Mouse (Mus musculus): Measurements from ENCODE around the gene Ubac2. TPM values are rescaled to one million over a fixed set of nuclear protein-coding genes. Genes with fewer than 3 reads are reported as not detected.
A peak's percentile ranks its signal among the peaks of the same experiment; 100 is the strongest.

The Ubac2 gene
- polyA plus RNA-seq, 1 experiment from 2014 or later = 66.7 TPM

GRCm38 (mm10) chr14:121946131-121946530, 67.7 kb downstream of the Ubac2 start:
- no peaks in the 10 kb centered on the region for H3K9me3 ChIP-seq (replicated peaks)
- H3K4me3 ChIP-seq (replicated peaks) = no peak overlapping the region
- no peak overlapping the region for H3K4me2 ChIP-seq
- no peaks in the 10 kb centered on the region for H3K27me3 ChIP-seq
- peaks cover 8% of the 10 kb centered on the region; the same call in 1 of the 2 replicates for H3K4me1 ChIP-seq
- H3K27ac ChIP-seq = no peak overlapping the region
- WGBS = 77% methylated on average over 5 of the region's 5 CpGs
- H3K36me3 ChIP-seq = no peaks in the 10 kb centered on the region
- H3K9ac ChIP-seq = no peak overlapping the region
- no peak for ATAC-seq (replicated peaks; ENCODE audit: low FRiP score)

- WGBS = 50% methylated on average over 8 of the region's 8 CpGs
These were observed 68.3 kb downstream of the Ubac2 start for GRCm38 (mm10) chr14:121946728-121947127.

DNA sequence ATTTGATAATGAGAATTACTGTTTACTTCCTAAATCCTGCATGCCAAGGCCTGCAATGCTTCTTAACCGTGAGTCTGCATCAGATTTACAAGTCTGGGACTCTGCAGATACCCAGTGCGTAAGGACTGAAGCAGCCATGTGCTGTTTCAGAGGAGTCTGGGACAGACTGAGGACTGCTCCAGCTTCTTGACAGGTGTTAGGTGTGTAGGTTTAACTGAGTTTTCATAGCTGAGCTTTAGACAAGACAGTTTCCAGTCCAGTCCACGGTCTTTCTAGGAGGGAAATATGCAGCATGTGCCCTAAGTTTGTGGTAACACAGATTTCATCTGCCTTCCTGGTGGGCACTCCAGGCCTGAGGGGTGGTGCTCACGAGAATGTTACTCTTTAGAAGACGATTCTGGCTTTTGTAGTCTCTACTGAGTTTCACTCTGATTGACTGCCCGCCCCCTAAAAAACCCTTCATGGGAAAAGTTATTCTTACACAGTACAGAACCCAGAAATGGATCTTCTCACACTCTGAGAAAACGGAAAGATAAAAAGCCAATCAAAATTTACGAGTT, 68.9 kb downstream of the Ubac2 start:
- Histone ChIP-seq H3K27me3 (no peaks in the 10 kb centered on the region), H3K4me2 (no peak overlapping the region), H3K9me3 (replicated peaks) (no peaks in the 10 kb centered on the region), H3K9ac (no peak overlapping the region), H3K4me1 (peaks cover 8% of the 10 kb centered on the region), H3K4me3 (replicated peaks) (no peak overlapping the region), H3K36me3 (no peaks in the 10 kb centered on the region), H3K27ac (0 out of 2 replicates have a peak overlapping the region, but pooled peaks have one; percentile 45)
- no peak for ATAC-seq (replicated peaks; ENCODE audit: low FRiP score)
- WGBS = 64% methylated on average over 8 of the region's 8 CpGs

More at GRCm38 (mm10) chr14:121946728-121947127, 68.3 kb downstream of the Ubac2 start:
- Histone ChIP-seq H3K4me2 (no peak overlapping the region), H3K9ac (no peak overlapping the region), H3K27me3 (no peaks in the 10 kb centered on the region), H3K27ac (0 out of 2 replicates have a peak overlapping the region, but pooled peaks have one; percentile 45), H3K4me1 (peaks cover 8% of the 10 kb centered on the region), H3K9me3 (replicated peaks) (no peaks in the 10 kb centered on the region), H3K36me3 (no peaks in the 10 kb centered on the region), H3K4me3 (replicated peaks) (no peak overlapping the region)
- ATAC-seq (replicated peaks; ENCODE audit: low FRiP score) = no peak

DNA sequence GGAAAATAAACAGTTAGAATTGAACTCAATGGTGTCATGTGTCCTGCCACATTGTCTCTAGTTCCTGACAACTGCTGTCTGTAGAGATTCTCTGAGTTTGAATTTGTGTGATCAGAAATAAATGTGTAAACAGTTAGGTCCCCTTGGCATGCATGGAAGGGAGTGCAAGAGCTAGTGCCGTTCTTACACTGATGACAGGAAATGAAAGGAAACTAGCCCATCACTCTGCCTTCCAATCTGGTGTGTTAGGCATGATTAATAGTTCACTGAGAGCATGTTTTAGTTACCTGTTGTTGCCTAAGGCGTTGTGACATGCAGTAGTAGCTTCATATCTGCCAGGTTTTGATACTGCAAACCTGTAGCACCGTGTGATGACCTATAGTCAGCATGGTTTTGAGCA, 69.5 kb downstream of the Ubac2 start:
- H3K36me3 ChIP-seq = no peaks in the 10 kb centered on the region
- no peak overlapping the region for H3K9ac ChIP-seq
- H3K27me3 ChIP-seq = no peaks in the 10 kb centered on the region
- WGBS = 74% methylated on average over 3 of the region's 3 CpGs
- H3K4me2 ChIP-seq = no peak overlapping the region
- ATAC-seq (replicated peaks; ENCODE audit: low FRiP score) = no peak
- H3K27ac ChIP-seq = no peak overlapping the region
- peaks cover 8% of the 10 kb centered on the region for H3K4me1 ChIP-seq
- H3K4me3 ChIP-seq (replicated peaks) = no peak overlapping the region
- no peaks in the 10 kb centered on the region for H3K9me3 ChIP-seq (replicated peaks)

- peaks cover 7% of the 10 kb centered on the region for H3K36me3 ChIP-seq
- no peak overlapping the region for H3K27ac ChIP-seq
- H3K27me3 ChIP-seq = no peaks in the 10 kb centered on the region
- H3K4me3 ChIP-seq (replicated peaks) = no peak overlapping the region
- WGBS = 91% methylated on average over 3 of the region's 3 CpGs
- peaks cover 8% of the 10 kb centered on the region for H3K4me1 ChIP-seq
- H3K9me3 ChIP-seq (replicated peaks) = no peaks in the 10 kb centered on the region
- ATAC-seq (replicated peaks; ENCODE audit: low FRiP score) = no peak
- H3K4me2 ChIP-seq = no peak overlapping the region
- H3K9ac ChIP-seq = no peak overlapping the region
These were observed 71.0 kb downstream of the Ubac2 start for GRCm38 (mm10) chr14:121949436-121949835.

DNA sequence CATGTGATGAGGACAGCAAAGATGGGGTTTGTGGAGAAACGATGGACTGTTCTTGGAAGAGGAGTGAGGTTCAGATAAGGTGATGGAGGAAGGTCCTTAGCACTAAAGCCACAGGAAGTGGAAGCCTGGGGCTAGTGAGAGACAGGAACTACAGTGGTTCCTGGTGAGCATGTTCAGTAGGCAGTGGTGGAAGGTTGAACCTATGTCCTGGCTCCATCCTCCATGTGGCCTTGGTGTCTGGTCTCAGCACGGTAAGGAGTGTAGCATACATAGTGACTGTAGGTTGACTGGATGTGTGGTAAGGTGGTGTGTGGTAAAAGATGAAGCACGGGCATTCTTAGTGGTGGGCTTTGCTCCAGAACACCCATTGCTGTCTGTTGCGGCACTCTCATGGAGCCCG, 71.5 kb downstream of the Ubac2 start:
- Histone ChIP-seq H3K4me2 (no peak overlapping the region), H3K36me3 (peaks cover 12% of the 10 kb centered on the region), H3K27me3 (no peaks in the 10 kb centered on the region), H3K9me3 (replicated peaks) (no peaks in the 10 kb centered on the region), H3K27ac (no peak overlapping the region), H3K4me3 (replicated peaks) (no peak overlapping the region), H3K4me1 (peaks cover 8% of the 10 kb centered on the region), H3K9ac (no peak overlapping the region)
- no peak for ATAC-seq (replicated peaks; ENCODE audit: low FRiP score)
- 92% methylated on average over 5 of the region's 5 CpGs for WGBS

GRCm38 (mm10) chr14:121951399-121952045, 73.1 kb downstream of the Ubac2 start:
- Histone ChIP-seq H3K27me3 (no peaks in the 10 kb centered on the region), H3K9ac (no peak overlapping the region), H3K9me3 (replicated peaks) (no peaks in the 10 kb centered on the region), H3K4me2 (no peak overlapping the region), H3K27ac (no peak overlapping the region), H3K4me1 (peaks cover 9% of the 10 kb centered on the region), H3K36me3 (peaks cover 12% of the 10 kb centered on the region), H3K4me3 (replicated peaks) (no peak overlapping the region)
- 68% methylated on average over 2 of the region's 2 CpGs for WGBS
- ATAC-seq (replicated peaks; ENCODE audit: low FRiP score) = no peak; the same call in 1 of the 2 replicates

DNA sequence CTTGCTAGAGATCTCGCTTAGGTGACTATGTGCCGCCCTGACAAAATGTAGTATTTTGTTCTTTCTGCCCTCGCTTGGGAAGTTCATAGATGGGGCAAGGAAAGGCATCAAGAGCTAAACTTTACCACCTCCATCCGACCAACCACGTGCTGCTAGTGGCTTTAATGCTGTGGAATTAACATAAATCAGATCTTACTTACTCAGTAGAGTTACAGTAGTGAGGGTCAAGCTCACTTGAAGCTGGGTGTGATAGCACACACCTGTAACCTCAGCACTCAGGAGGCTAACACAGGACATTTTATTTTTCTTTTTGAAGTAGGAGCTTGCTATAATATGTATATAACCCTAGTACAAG, 73.6 kb downstream of the Ubac2 start:
- Histone ChIP-seq H3K27ac (no peak overlapping the region), H3K4me3 (replicated peaks) (no peak overlapping the region), H3K36me3 (peaks cover 12% of the 10 kb centered on the region), H3K27me3 (no peaks in the 10 kb centered on the region), H3K9me3 (replicated peaks) (no peaks in the 10 kb centered on the region), H3K4me1 (peaks cover 5% of the 10 kb centered on the region; the same call in 1 of the 2 replicates), H3K9ac (no peak overlapping the region), H3K4me2 (no peak overlapping the region)
- WGBS = 76% methylated on average over 5 of the region's 5 CpGs
- no peak for ATAC-seq (replicated peaks; ENCODE audit: low FRiP score)

DNA sequence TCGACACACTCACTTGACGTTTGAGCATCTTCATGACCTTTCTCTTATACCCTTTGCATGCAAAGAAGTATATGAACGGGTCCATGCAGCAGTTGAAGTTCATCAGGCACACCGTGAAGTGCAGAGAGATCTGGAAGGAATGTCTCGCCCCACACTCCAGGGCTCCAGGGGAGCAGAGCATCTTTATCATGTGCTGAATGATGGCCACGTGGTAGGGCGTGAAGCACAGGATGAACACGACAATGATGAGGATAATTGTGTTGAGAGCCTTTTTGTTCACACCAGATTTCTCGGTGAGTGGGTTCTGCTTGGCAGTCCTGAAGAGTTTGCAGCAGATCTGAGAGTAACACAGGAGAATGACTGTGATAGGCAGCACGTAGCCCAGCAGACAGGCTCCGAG, 75.7 kb downstream of the Ubac2 start:
- Histone ChIP-seq H3K4me3 (replicated peaks) (no peak overlapping the region), H3K4me1 (peaks cover 10% of the 10 kb centered on the region), H3K4me2 (no peak overlapping the region), H3K9me3 (replicated peaks) (no peaks in the 10 kb centered on the region), H3K27me3 (no peaks in the 10 kb centered on the region), H3K9ac (no peak overlapping the region), H3K27ac (no peak overlapping the region), H3K36me3 (peaks cover 12% of the 10 kb centered on the region)
- WGBS = 93% methylated on average over 11 of the region's 11 CpGs
- no peak for ATAC-seq (replicated peaks; ENCODE audit: low FRiP score)

- H3K9ac ChIP-seq = no peak overlapping the region
These were observed 76.2 kb downstream of the Ubac2 start for GRCm38 (mm10) chr14:121954608-121955007.

GRCm38 (mm10) chr14:121955176-121955795, 76.9 kb downstream of the Ubac2 start:
- Histone ChIP-seq H3K27ac (no peak overlapping the region), H3K4me1 (peaks cover 12% of the 10 kb centered on the region), H3K36me3 (peaks cover 12% of the 10 kb centered on the region), H3K9me3 (replicated peaks) (no peaks in the 10 kb centered on the region), H3K27me3 (no peaks in the 10 kb centered on the region), H3K4me2 (no peak overlapping the region), H3K4me3 (replicated peaks) (no peak overlapping the region), H3K9ac (no peak overlapping the region)
- ATAC-seq (replicated peaks; ENCODE audit: low FRiP score) = no peak
- 57% methylated on average over 5 of the region's 5 CpGs for WGBS

More at GRCm38 (mm10) chr14:121954608-121955007, 76.2 kb downstream of the Ubac2 start:
- no peak for ATAC-seq (replicated peaks; ENCODE audit: low FRiP score)
- H3K27ac ChIP-seq = no peak overlapping the region
- H3K27me3 ChIP-seq = no peaks in the 10 kb centered on the region
- H3K4me2 ChIP-seq = no peak overlapping the region
- no peaks in the 10 kb centered on the region for H3K9me3 ChIP-seq (replicated peaks)
- H3K4me3 ChIP-seq (replicated peaks) = no peak overlapping the region
- H3K36me3 ChIP-seq = peaks cover 12% of the 10 kb centered on the region
- WGBS = 96% methylated on average over 12 of the region's 12 CpGs
- H3K4me1 ChIP-seq = peaks cover 12% of the 10 kb centered on the region

- Histone ChIP-seq H3K4me2 (no peak overlapping the region), H3K9me3 (replicated peaks) (no peaks in the 10 kb centered on the region), H3K4me3 (replicated peaks) (no peak overlapping the region), H3K4me1 (peaks cover 16% of the 10 kb centered on the region), H3K9ac (no peak overlapping the region), H3K27me3 (no peaks in the 10 kb centered on the region), H3K27ac (no peak overlapping the region), H3K36me3 (peaks cover 12% of the 10 kb centered on the region)
- WGBS = 92% methylated on average over 5 of the region's 5 CpGs
- ATAC-seq (replicated peaks; ENCODE audit: low FRiP score) = no peak
These were observed 77.9 kb downstream of the Ubac2 start for GRCm38 (mm10) chr14:121956291-121956690.

All from kidney, embryonic 15.5 days (tissue).